Mouse (Mus musculus) colon, adult 2 months (tissue): ENCODE results near the gene Fam43a. TPM values are rescaled to one million over a fixed set of nuclear protein-coding genes. Genes with fewer than 3 reads are reported as not detected.

ENCODE experiments used
- polyA plus RNA-seq: library from polyadenylated mRNA; depleted of rRNA; stranded (reverse); fragments of >200 nt; gene quantifications from 2 replicates; pipeline ENCODE4 v1.2.3, GENCODE M21; 2012; rRNA removed

Gene Fam43a
- 18.6 and 21.2 TPM in 2 replicates for polyA plus RNA-seq

DNA sequence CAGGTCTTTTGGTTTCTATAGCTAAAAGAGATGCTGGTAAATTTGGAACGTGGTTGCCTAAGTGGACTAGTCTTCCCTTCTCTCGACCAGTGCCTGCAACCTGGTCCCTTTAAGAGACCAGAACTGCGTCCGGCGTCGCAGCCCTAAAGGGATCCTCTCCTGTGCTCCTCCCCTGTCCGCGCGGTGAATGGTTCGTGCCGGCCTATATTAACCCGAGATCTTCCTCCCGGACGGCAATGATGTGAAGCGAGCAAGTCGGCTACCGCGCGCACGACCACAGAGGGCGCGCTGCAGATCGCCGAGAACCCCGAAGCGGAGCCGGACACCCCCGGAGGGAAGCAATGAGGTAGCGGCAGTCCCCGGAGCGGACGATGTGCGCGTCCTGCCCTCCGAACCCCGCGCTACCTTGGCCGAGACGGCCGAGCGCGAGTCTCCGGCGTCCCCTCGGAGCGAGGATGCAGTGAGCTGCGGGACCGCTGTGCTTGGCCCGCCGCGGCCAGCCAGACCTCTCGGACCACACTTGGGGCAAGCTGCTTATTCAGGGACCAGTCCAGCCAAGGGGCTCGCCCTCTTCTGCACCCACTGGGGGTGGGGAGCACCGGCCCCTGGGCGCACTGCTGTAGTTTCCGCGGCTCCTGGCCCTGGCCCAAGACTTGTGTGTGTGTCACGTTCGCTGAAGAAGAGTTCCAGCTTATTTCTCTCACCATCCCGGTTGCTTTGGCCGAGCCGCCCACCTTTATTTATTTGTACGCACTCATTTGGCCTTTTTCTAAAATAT lies at the start of gene Fam43a:
Gene Fam43a, plus strand, starts transcription at position 233 of the 778 bp plus-strand sequence.

GRCm38 (mm10) chr16:30550748-30551192 lies 48.8 kb upstream of the Fam43a start, which contains the start of gene Tmem44:
TSS of gene Tmem44 (minus strand) at chr16:30550842.

DNA sequence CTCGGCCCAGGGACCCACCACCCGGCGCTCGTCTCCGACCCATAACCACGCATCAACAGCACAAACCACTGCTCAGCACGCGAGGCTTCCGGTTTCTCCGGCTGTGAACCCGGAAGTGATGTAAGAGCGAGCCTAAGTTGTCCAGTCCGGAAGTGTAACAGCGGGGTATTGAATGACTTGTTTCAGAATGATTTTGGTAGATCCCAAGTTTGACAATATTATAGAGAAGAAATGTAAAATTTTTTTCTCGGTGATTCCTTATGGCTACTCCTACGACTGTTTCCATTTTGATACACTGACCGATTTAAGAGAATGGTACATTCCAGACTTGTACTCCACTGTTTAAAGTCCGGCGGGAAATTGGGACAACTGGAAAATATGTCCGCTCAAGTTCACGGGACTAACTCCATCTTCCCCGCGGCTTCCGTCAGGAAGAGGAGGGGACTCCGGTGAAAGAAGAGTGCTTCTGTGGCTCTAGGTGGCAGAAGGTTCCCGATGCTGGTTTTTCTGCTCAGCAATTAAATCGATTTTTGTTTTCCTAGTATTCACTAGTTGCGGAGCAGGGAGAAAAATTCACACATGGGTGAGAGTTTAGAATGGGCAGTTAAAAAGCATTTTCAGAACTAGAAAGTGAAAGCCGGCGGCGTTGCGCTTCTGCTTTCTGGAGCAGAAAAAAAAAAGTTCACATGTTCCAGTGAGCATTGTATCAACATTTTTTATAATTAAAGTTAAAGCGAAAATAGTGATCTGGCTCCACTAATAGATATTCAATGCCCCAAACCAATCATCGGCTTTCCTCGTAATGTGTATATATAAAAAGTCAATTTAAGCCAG lies 11.8 kb upstream of the Fam43a start, which contains the start of gene Lsg1:
Gene Lsg1, minus strand, starts transcription at position 99 of the 834 bp plus-strand sequence.

Other genes starting within 250 kb of the Fam43a start
- 52.9 and 53.0 TPM in 2 replicates for gene Atp13a3, start 193.7 kb upstream of the Fam43a start, polyA plus RNA-seq
- 9.7 and 10.7 TPM in 2 replicates for gene Tmem44, start 48.9 kb upstream of the Fam43a start, polyA plus RNA-seq
- gene Lsg1, start 12.1 kb upstream of the Fam43a start, polyA plus RNA-seq = 6.1 and 7.0 TPM in 2 replicates